Mouse (Mus musculus) embryonic facial prominence, embryonic 12.5 days (tissue): ENCODE results near the gene Fam178b. TPM values are rescaled to one million over a fixed set of nuclear protein-coding genes. Genes with fewer than 3 reads are reported as not detected.
"Not testable (repeated sequence)": the region's sequence is repeated elsewhere in the genome, so short reads cannot be mapped to it uniquely, and the experiment has no call there.

Source experiments
- ATAC-seq: fragments of 200-750 bp; cut with Nextera tagmentation; 2 replicates; pipeline ENCODE4 v1.8.0; 2017; ENCODE audit not compliant: insufficient number of reproducible peaks, insufficient read depth, low FRiP score, low TSS enrichment
- H3K27ac ChIP-seq: fragments of 300-500 bp; sonication (generic); 2 replicates; pipeline ENCODE4 v1.5.1; 2016; ENCODE audit warnings: mild to moderate bottlenecking
- H3K27me3 ChIP-seq: fragments of 300-500 bp; sonication (generic); 2 replicates; pipeline ENCODE4 v1.6.1; 2016; ENCODE audit warnings: mild to moderate bottlenecking, moderate library complexity
- H3K36me3 ChIP-seq: fragments of 300-500 bp; sonication (generic); 2 replicates; pipeline ENCODE4 v1.6.1; 2016; ENCODE audit warnings: mild to moderate bottlenecking
- H3K4me1 ChIP-seq: fragments of 300-500 bp; sonication (generic); 2 replicates; pipeline ENCODE4 v1.6.1; 2016
- H3K4me2 ChIP-seq: fragments of 300-500 bp; sonication (generic); replicated peaks from 2 replicates; pipeline ENCODE4 v1.6.1; 2016; ENCODE audit warnings: mild to moderate bottlenecking, moderate library complexity
- H3K4me3 ChIP-seq: fragments of 300-500 bp; sonication (generic); 2 replicates; pipeline ENCODE4 v1.5.1; 2016; ENCODE audit warnings: mild to moderate bottlenecking
- H3K9ac ChIP-seq: fragments of 300-500 bp; sonication (generic); 2 replicates; pipeline ENCODE4 v1.6.1; 2016; ENCODE audit warnings: mild to moderate bottlenecking, moderate library complexity
- H3K9me3 ChIP-seq: fragments of 300-500 bp; sonication (generic); 2 replicates; pipeline ENCODE4 v1.6.1; 2016; ENCODE audit warnings: mild to moderate bottlenecking, moderate library complexity
- WGBS: fragments of 180-500 bp; shearing (Covaris S2); methylation state at CpG from one replicate; pipeline ENCODE4 v1.1.7; 2016; 5-methylcytosine and 5-hydroxymethylcytosine counted together
- polyA plus RNA-seq: library from polyadenylated mRNA; unstranded; fragments of >200 nt; fragmentation: Nextera tagmentation; extraction: Ambion mirVana; gene quantifications from 2 replicates; pipeline ENCODE4 v1.2.1, GENCODE M21; 2016

The Fam178b gene
- polyA plus RNA-seq, 1 experiment from 2014 or later, result 1.2 TPM

- H3K4me1 ChIP-seq, H3K27ac ChIP-seq, H3K9me3 ChIP-seq, ATAC-seq, H3K4me3 ChIP-seq, H3K4me2 ChIP-seq, H3K36me3 ChIP-seq, H3K9ac ChIP-seq, H3K27me3 ChIP-seq: not testable (repeated sequence)
- 66% methylated on average over 4 of the region's 4 CpGs for WGBS
Measured at GRCm38 (mm10) chr1:36668007-36668406, 15.0 kb downstream of the Fam178b start.

GRCm38 (mm10) chr1:36665934-36666333 lies 17.0 kb downstream of the Fam178b start:
- no peak for ATAC-seq
- Histone ChIP-seq H3K27ac (no peak overlapping the region), H3K4me1 (peaks cover 4% of the 10 kb centered on the region; the same call in 1 of the 2 replicates), H3K4me2 (no peak overlapping the region), H3K9me3 (no peaks in the 10 kb centered on the region), H3K36me3 (no peaks in the 10 kb centered on the region), H3K27me3 (no peaks in the 10 kb centered on the region), H3K9ac (no peak overlapping the region), H3K4me3 (no peak overlapping the region)
- 77% methylated on average over 4 of the region's 4 CpGs for WGBS

- no peak for ATAC-seq
- 72% methylated on average over 11 of the region's 11 CpGs for WGBS
- Histone ChIP-seq H3K4me3 (no peak overlapping the region), H3K36me3 (no peaks in the 10 kb centered on the region), H3K27me3 (no peaks in the 10 kb centered on the region), H3K4me2 (no peak overlapping the region), H3K9ac (no peak overlapping the region), H3K4me1 (peaks cover 4% of the 10 kb centered on the region; the same call in 1 of the 2 replicates), H3K9me3 (no peaks in the 10 kb centered on the region), H3K27ac (no peak overlapping the region)
Measured at GRCm38 (mm10) chr1:36665165-36665723, 17.7 kb downstream of the Fam178b start.

- H3K9me3 ChIP-seq, result no peaks in the 10 kb centered on the region
- peaks cover 4% of the 10 kb centered on the region; the same call in 1 of the 2 replicates for H3K4me1 ChIP-seq
- 72% methylated on average over 4 of the region's 4 CpGs for WGBS
- no peak overlapping the region for H3K4me2 ChIP-seq
- no peak for ATAC-seq
- no peaks in the 10 kb centered on the region for H3K27me3 ChIP-seq
- H3K36me3 ChIP-seq, result no peaks in the 10 kb centered on the region
- H3K27ac ChIP-seq, result no peak overlapping the region
- H3K4me3 ChIP-seq, result no peak overlapping the region
- no peak overlapping the region for H3K9ac ChIP-seq
Measured at GRCm38 (mm10) chr1:36664457-36664856, 18.5 kb downstream of the Fam178b start.

GRCm38 (mm10) chr1:36658621-36659399 lies 24.2 kb downstream of the Fam178b start:
- Histone ChIP-seq H3K4me1 (no peaks in the 10 kb centered on the region), H3K9ac (no peak overlapping the region), H3K27ac (no peak overlapping the region), H3K4me2 (no peak overlapping the region), H3K9me3 (no peaks in the 10 kb centered on the region), H3K4me3 (no peak overlapping the region), H3K36me3 (no peaks in the 10 kb centered on the region), H3K27me3 (no peaks in the 10 kb centered on the region)
- no peak for ATAC-seq
- WGBS, result 83% methylated on average over 7 of the region's 7 CpGs

GRCm38 (mm10) chr1:36657658-36658415 lies 25.1 kb downstream of the Fam178b start:
- no peaks in the 10 kb centered on the region for H3K36me3 ChIP-seq
- no peaks in the 10 kb centered on the region for H3K27me3 ChIP-seq
- ATAC-seq, result no peak
- WGBS, result 83% methylated on average over 4 of the region's 4 CpGs
- no peak overlapping the region for H3K27ac ChIP-seq
- no peaks in the 10 kb centered on the region for H3K4me1 ChIP-seq
- H3K9me3 ChIP-seq, result no peaks in the 10 kb centered on the region
- no peak overlapping the region for H3K4me3 ChIP-seq
- no peak overlapping the region for H3K9ac ChIP-seq
- no peak overlapping the region for H3K4me2 ChIP-seq

GRCm38 (mm10) chr1:36656233-36656632 lies 26.8 kb downstream of the Fam178b start:
- Histone ChIP-seq H3K27me3 (no peaks in the 10 kb centered on the region), H3K9me3 (no peaks in the 10 kb centered on the region), H3K36me3 (no peaks in the 10 kb centered on the region), H3K4me3 (no peak overlapping the region), H3K4me2 (no peak overlapping the region), H3K4me1 (no peaks in the 10 kb centered on the region), H3K27ac (no peak overlapping the region), H3K9ac (no peak overlapping the region)
- 85% methylated on average over 3 of the region's 3 CpGs for WGBS
- ATAC-seq, result no peak

GRCm38 (mm10) chr1:36655039-36655438 lies 27.9 kb downstream of the Fam178b start:
- ATAC-seq, result no peak
- Histone ChIP-seq H3K27me3 (no peaks in the 10 kb centered on the region), H3K36me3 (no peaks in the 10 kb centered on the region), H3K4me3 (no peak overlapping the region), H3K4me1 (no peaks in the 10 kb centered on the region), H3K9ac (no peak overlapping the region), H3K4me2 (no peak overlapping the region), H3K9me3 (no peaks in the 10 kb centered on the region), H3K27ac (no peak overlapping the region)
- WGBS, result 83% methylated on average over 5 of the region's 5 CpGs

- Histone ChIP-seq H3K9ac (no peak overlapping the region), H3K27ac (no peak overlapping the region), H3K4me2 (no peak overlapping the region), H3K27me3 (no peaks in the 10 kb centered on the region), H3K4me1 (peaks cover 3% of the 10 kb centered on the region; the same call in 1 of the 2 replicates), H3K9me3 (no peaks in the 10 kb centered on the region), H3K36me3 (no peaks in the 10 kb centered on the region), H3K4me3 (no peak overlapping the region)
- no peak for ATAC-seq
- WGBS, result 54% methylated on average over 5 of the region's 5 CpGs
Measured at GRCm38 (mm10) chr1:36647631-36648030, 35.4 kb downstream of the Fam178b start.

- no peak overlapping the region for H3K4me3 ChIP-seq
- H3K27me3 ChIP-seq, result no peaks in the 10 kb centered on the region
- no peak overlapping the region for H3K9ac ChIP-seq
- no peaks in the 10 kb centered on the region for H3K36me3 ChIP-seq
- no peak for ATAC-seq
- H3K9me3 ChIP-seq, result no peaks in the 10 kb centered on the region
- no peak overlapping the region for H3K27ac ChIP-seq
- H3K4me1 ChIP-seq, result peaks cover 3% of the 10 kb centered on the region; the same call in 1 of the 2 replicates
- no peak overlapping the region for H3K4me2 ChIP-seq
- WGBS, result 42% methylated on average over 3 of the region's 3 CpGs
Measured at GRCm38 (mm10) chr1:36646285-36646684, 36.7 kb downstream of the Fam178b start.

- Histone ChIP-seq H3K4me1 (peaks cover 3% of the 10 kb centered on the region; the same call in 1 of the 2 replicates), H3K36me3 (no peaks in the 10 kb centered on the region), H3K9ac (no peak overlapping the region), H3K4me3 (no peak overlapping the region), H3K9me3 (no peaks in the 10 kb centered on the region), H3K27me3 (no peaks in the 10 kb centered on the region), H3K4me2 (no peak overlapping the region), H3K27ac (no peak overlapping the region)
- WGBS, result 88% methylated on average over 9 of the region's 9 CpGs
- no peak for ATAC-seq
Measured at GRCm38 (mm10) chr1:36644615-36645007, 38.4 kb downstream of the Fam178b start.
